Comparison of ENCODE assay signal across 22 mouse cellular contexts in genomic region chr9:33717614-33718013, GRCm38 (mm10).
DNase-seq lines count a peak whose midpoint lies in the region; ATAC-seq and TF ChIP-seq lines count a peak whose summit lies in the region.
"Had no signal": no experiment of that assay in that cellular context is flagged by ENCODE, and none has a peak within 500 bp of the region (broad histone marks: within the 10 kb centered on the region; RNA-seq: fewer than 3 reads in every experiment).

No protein-coding gene starts in this region.

- 87% methylated on average over 2 of the region's 2 CpGs for WGBS in intestine, postnatal 0 days
- WGBS in intestine, embryonic 15.5 days, result 87% methylated on average over 2 of the region's 2 CpGs
- WGBS in midbrain, postnatal 0 days, result 82% methylated on average over 2 of the region's 2 CpGs
- WGBS in midbrain, embryonic 13.5 days, result 98% methylated on average over 2 of the region's 2 CpGs

- no peak overlapping the region for H3K9ac ChIP-seq in intestine, postnatal 0 days (ENCODE audit: low read depth, low read length)
- no peak overlapping the region for H3K9ac ChIP-seq in intestine, embryonic 15.5 days
- H3K9ac ChIP-seq in midbrain, postnatal 0 days (replicated peaks; ENCODE audit: low read length, poor library complexity, severe bottlenecking), result no peak overlapping the region
- H3K9ac ChIP-seq in midbrain, embryonic 13.5 days (replicated peaks), result no peak overlapping the region
- H3K9ac ChIP-seq: embryonic facial prominence, embryonic 12.5 days; forebrain, embryonic 12.5 days; heart, embryonic 12.5 days; hindbrain, embryonic 15.5 days had no signal

- TF ChIP-seq CTCF in intestine, postnatal 0 days (IDR thresholded peaks at IDR 0.05; ENCODE audit: low read depth), result 0 out of 2 replicates have a peak, but pooled peaks have one; percentile 19
- TF ChIP-seq CTCF in midbrain, postnatal 0 days (IDR thresholded peaks at IDR 0.05), result peak; percentile 62

- H3K4me1 ChIP-seq in intestine, postnatal 0 days (replicated peaks; ENCODE audit: control insufficient read depth, insufficient read depth, low read length), result no peaks in the 10 kb centered on the region
- H3K4me1 ChIP-seq in intestine, embryonic 15.5 days (replicated peaks), result no peaks in the 10 kb centered on the region
- no peaks in the 10 kb centered on the region for H3K4me1 ChIP-seq in midbrain, postnatal 0 days (ENCODE audit: insufficient read depth, low read length)
- 0 out of 2 replicates have a peak, but pooled peaks cover 3% of the 10 kb centered on the region for H3K4me1 ChIP-seq in midbrain, embryonic 13.5 days (replicated peaks)
- H3K4me1 ChIP-seq: embryonic facial prominence, embryonic 12.5 days; hindbrain, embryonic 15.5 days had no signal

- H3K27ac ChIP-seq in intestine, postnatal 0 days (ENCODE audit: low read depth, low read length), result no peak overlapping the region
- no peak overlapping the region for H3K27ac ChIP-seq in intestine, embryonic 15.5 days
- H3K27ac ChIP-seq in midbrain, postnatal 0 days (ENCODE audit: low read depth, low read length), result no peak overlapping the region
- H3K27ac ChIP-seq in midbrain, embryonic 13.5 days, result no peak overlapping the region
- H3K27ac ChIP-seq: embryonic facial prominence, embryonic 12.5 days; forebrain, embryonic 12.5 days; heart, adult 2 months; hindbrain, embryonic 10.5 days; hindbrain, embryonic 15.5 days had no signal

- H3K27me3 ChIP-seq in intestine, postnatal 0 days (replicated peaks; ENCODE audit: control insufficient read depth, insufficient read depth, low read length), result no peaks in the 10 kb centered on the region
- H3K27me3 ChIP-seq in intestine, embryonic 15.5 days (replicated peaks), result no peaks in the 10 kb centered on the region
- no peaks in the 10 kb centered on the region for H3K27me3 ChIP-seq in midbrain, postnatal 0 days (ENCODE audit: insufficient read depth, low read length)
- H3K27me3 ChIP-seq in midbrain, embryonic 13.5 days, result no peaks in the 10 kb centered on the region
- H3K27me3 ChIP-seq: embryonic facial prominence, embryonic 12.5 days; forebrain, embryonic 12.5 days; heart, embryonic 12.5 days; hindbrain, embryonic 15.5 days had no signal

- ATAC-seq in intestine, postnatal 0 days, result no peak
- no peak for ATAC-seq in intestine, embryonic 15.5 days
- ATAC-seq in midbrain, postnatal 0 days (ENCODE audit: low FRiP score), result no peak
- no peak for ATAC-seq in midbrain, embryonic 13.5 days
- ATAC-seq: CD4-positive, CD25-positive, alpha-beta regulatory T cell, adult 4 months; forebrain, embryonic 16.5 days had no signal

- no peaks in the 10 kb centered on the region for H3K36me3 ChIP-seq in intestine, postnatal 0 days (ENCODE audit: control insufficient read depth, insufficient read depth)
- no peaks in the 10 kb centered on the region for H3K36me3 ChIP-seq in intestine, embryonic 15.5 days
- H3K36me3 ChIP-seq in midbrain, postnatal 0 days (ENCODE audit: insufficient read depth, low read length), result no peaks in the 10 kb centered on the region
- H3K36me3 ChIP-seq in midbrain, embryonic 13.5 days, result no peaks in the 10 kb centered on the region
- H3K36me3 ChIP-seq: embryonic facial prominence, embryonic 12.5 days; forebrain, embryonic 12.5 days; G1E; heart, embryonic 12.5 days; hindbrain, embryonic 10.5 days; hindbrain, embryonic 15.5 days had no signal

- H3K4me2 ChIP-seq in intestine, postnatal 0 days (replicated peaks; ENCODE audit: low read depth), result no peak overlapping the region
- no peak overlapping the region for H3K4me2 ChIP-seq in intestine, embryonic 15.5 days (replicated peaks)
- H3K4me2 ChIP-seq in midbrain, postnatal 0 days (ENCODE audit: low read depth, low read length, poor library complexity, severe bottlenecking), result no peak overlapping the region
- H3K4me2 ChIP-seq in midbrain, embryonic 13.5 days (replicated peaks), result no peak overlapping the region
- H3K4me2 ChIP-seq: embryonic facial prominence, embryonic 12.5 days; forebrain, embryonic 12.5 days; heart, embryonic 12.5 days; hindbrain, embryonic 15.5 days had no signal

- H3K4me3 ChIP-seq in intestine, postnatal 0 days (ENCODE audit: low read depth, low read length), result no peak overlapping the region
- H3K4me3 ChIP-seq in intestine, embryonic 15.5 days (replicated peaks), result no peak overlapping the region
- no peak overlapping the region for H3K4me3 ChIP-seq in midbrain, postnatal 0 days (ENCODE audit: low read depth, low read length)
- no peak overlapping the region for H3K4me3 ChIP-seq in midbrain, embryonic 13.5 days (replicated peaks)
- H3K4me3 ChIP-seq: embryonic facial prominence, embryonic 12.5 days; forebrain, embryonic 12.5 days; heart, adult 2 months; heart, embryonic 12.5 days; hindbrain, embryonic 10.5 days; hindbrain, embryonic 15.5 days had no signal

- no peaks in the 10 kb centered on the region for H3K9me3 ChIP-seq in intestine, postnatal 0 days (ENCODE audit: control insufficient read depth)
- H3K9me3 ChIP-seq in intestine, embryonic 15.5 days, result no peaks in the 10 kb centered on the region
- H3K9me3 ChIP-seq in midbrain, postnatal 0 days (ENCODE audit: low read length), result no peaks in the 10 kb centered on the region
- no peaks in the 10 kb centered on the region for H3K9me3 ChIP-seq in midbrain, embryonic 13.5 days
- H3K9me3 ChIP-seq: embryonic facial prominence, embryonic 12.5 days; forebrain, embryonic 12.5 days; G1E; heart, embryonic 12.5 days; hindbrain, embryonic 10.5 days; hindbrain, embryonic 15.5 days had no signal

- peak; percentile 17 to 26 for DNase-seq in cerebellum, postnatal 10 days
- DNase-seq in cerebellum, adult 18-20 months, result no peak
- DNase-seq in midbrain, postnatal 0 days (ENCODE audit: low spot score), result no peak
- no peak for DNase-seq in heart, adult 9 months (ENCODE audit: low spot score in 2 of 2)
- DNase-seq: adrenal gland, adult 8-10 months; adrenal gland, postnatal 36 days; B cell, adult 2 months; cerebellum, adult 11-12 months; cerebellum, postnatal 25 days; gastrocnemius, postnatal 14 days; heart, adult 2 months had no signal

Comparison
In these comparisons a context has a peak if more than half of its experiments do, and no peak if none do; other contexts are left out.
1. DNase-seq: peak in cerebellum, postnatal 10 days (2 of 2); none in cerebellum, adult 18-20 months (0 of 2), midbrain, postnatal 0 days (single experiment) and heart, adult 9 months (0 of 2).